Mouse (Mus musculus) ES-E14 (cell line): ENCODE results near the gene Junb. TPM values are rescaled to one million over a fixed set of nuclear protein-coding genes. Genes with fewer than 3 reads are reported as not detected.
A peak's percentile ranks its signal among the peaks of the same experiment; 100 is the strongest.

Experiments
- DNase-seq: peaks from one replicate; pipeline ENCODE4 v3.0.0-alpha.2; 2013; ENCODE audit warnings: low read depth, low spot score
- H3K27ac ChIP-seq: 2 replicates; pipeline ENCODE4 v1.5.1; 2012; ENCODE audit warnings: low read depth, mild to moderate bottlenecking, low read length, moderate library complexity, mixed read lengths; ENCODE audit not compliant: poor library complexity, insufficient read depth, severe bottlenecking
- H3K36me3 ChIP-seq: 2 replicates; pipeline ENCODE4 v1.6.1; 2012; ENCODE audit warnings: mild to moderate bottlenecking, low read length, moderate library complexity, mixed read lengths; ENCODE audit not compliant: control insufficient read depth, poor library complexity, insufficient read depth, severe bottlenecking
- H3K4me1 ChIP-seq, 2 experiments: fragments of 150-350 bp in 1 of 2; sonication (generic) in 1 of 2; 2 replicates each; pipeline ENCODE4 v1.6.1; 2012; ENCODE audit warnings: low read length in 2 of 2, mild to moderate bottlenecking in 1 of 2, mixed read lengths in 1 of 2; ENCODE audit not compliant: control insufficient read depth in 2 of 2, insufficient read depth in 2 of 2, poor library complexity in 1 of 2
- H3K4me3 ChIP-seq, 2 experiments: fragments of 150-350 bp in 1 of 2; sonication (generic) in 1 of 2; 2 replicates each; pipeline ENCODE4 v1.5.1; 2012; ENCODE audit warnings: low read length in 2 of 2, low read depth in 1 of 2, mild to moderate bottlenecking in 1 of 2, mixed read lengths in 1 of 2; ENCODE audit not compliant: insufficient read depth in 1 of 2, poor library complexity in 1 of 2, severe bottlenecking in 1 of 2
- H3K9ac ChIP-seq: 2 replicates; pipeline ENCODE4 v1.6.1; 2012; ENCODE audit warnings: low read depth, mild to moderate bottlenecking, low read length, mixed read lengths; ENCODE audit not compliant: poor library complexity, insufficient read depth, severe bottlenecking
- H3K9me3 ChIP-seq: fragments of 150-350 bp; sonication (generic); 2 replicates; pipeline ENCODE4 v1.6.1; 2012; ENCODE audit warnings: low read depth, mild to moderate bottlenecking, low read length; ENCODE audit not compliant: control insufficient read depth, insufficient read depth
- CHD2 ChIP-seq: IDR thresholded peaks from 2 replicates; pipeline ENCODE4 v1.6.1; 2014; ENCODE audit warnings: mild to moderate bottlenecking, low read depth, low read length, inconsistent platforms
- HCFC1 ChIP-seq: IDR thresholded peaks from 2 replicates; pipeline ENCODE4 v1.6.1; 2012; ENCODE audit warnings: low read length, inconsistent platforms, borderline replicate concordance; ENCODE audit not compliant: insufficient read depth
- MAFK ChIP-seq: IDR thresholded peaks from 2 replicates; pipeline ENCODE4 v1.6.1; 2014; ENCODE audit warnings: mild to moderate bottlenecking, low read depth, low read length, inconsistent platforms; ENCODE audit not compliant: insufficient read depth
- ZC3H11A ChIP-seq: IDR thresholded peaks from 2 replicates; pipeline ENCODE4 v1.6.1; 2012; ENCODE audit warnings: low read depth, mild to moderate bottlenecking, inconsistent platforms, low read length, borderline replicate concordance
- ZNF384 ChIP-seq: IDR thresholded peaks from 2 replicates; pipeline ENCODE4 v1.6.1; 2012; ENCODE audit warnings: low read depth, low read length, inconsistent platforms
- in situ Hi-C, 2 experiments: fragments of 600-800 bp; cut with MboI; formaldehyde crosslinking; loops; one replicate each; pipeline ENCODE4 v1.15.1; 2025; ENCODE audit warnings: low sequenced_read_pairs in 2 of 2, inconsistent platforms in 1 of 2; ENCODE audit not compliant: unreplicated experiment in 2 of 2
- total RNA-seq: library from RNA; depleted of rRNA; stranded (reverse); fragments of 300-350 nt; gene quantifications from 2 replicates; pipeline ENCODE4 v1.2.3, GENCODE M21; 2012

The Junb gene
- total RNA-seq, 1 experiment, result 57.6 TPM

DNA sequence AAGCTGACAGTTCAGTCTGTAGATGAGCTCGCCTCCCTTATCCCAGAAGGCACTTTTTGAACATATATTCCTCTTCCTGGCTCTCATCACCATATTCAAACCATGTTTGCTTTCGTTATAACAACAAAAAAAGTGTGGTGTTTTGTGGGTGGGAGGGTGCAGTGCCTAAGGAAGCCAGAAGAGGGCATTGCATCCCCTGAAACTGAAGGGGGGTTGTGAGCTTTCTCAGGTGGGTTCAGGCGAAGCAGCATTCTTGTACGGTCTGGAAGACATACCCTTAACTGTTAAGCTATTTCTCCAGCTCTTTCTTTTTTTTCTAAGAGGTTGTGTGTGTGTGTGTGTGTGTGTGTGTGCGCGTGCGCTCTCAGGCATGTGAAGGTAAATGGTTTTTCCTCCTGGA lies 3.1 kb downstream of the Junb start:
- TF ChIP-seq ZNF384 (peak; percentile 60; the same call in 1 of the 2 replicates), ZC3H11A (peak; percentile 45), MAFK (no peak), HCFC1 (no peak), CHD2 (0 out of 2 replicates have a peak, but pooled peaks have one; percentile 30)
- no peaks in the 10 kb centered on the region for H3K9me3 ChIP-seq
- peaks cover 4 to 5% of the 10 kb centered on the region in 2 experiments; a peak in 2 of 4 replicates for H3K4me1 ChIP-seq
- H3K9ac ChIP-seq, result peak overlapping the region; percentile 86
- in situ Hi-C loops, result no loop called here
- H3K4me3 ChIP-seq, result peak overlapping the region; percentile 59 to 83
- DNase-seq, result no peak
- H3K27ac ChIP-seq, result peak overlapping the region; percentile 85
- peaks cover 15% of the 10 kb centered on the region for H3K36me3 ChIP-seq

DNA sequence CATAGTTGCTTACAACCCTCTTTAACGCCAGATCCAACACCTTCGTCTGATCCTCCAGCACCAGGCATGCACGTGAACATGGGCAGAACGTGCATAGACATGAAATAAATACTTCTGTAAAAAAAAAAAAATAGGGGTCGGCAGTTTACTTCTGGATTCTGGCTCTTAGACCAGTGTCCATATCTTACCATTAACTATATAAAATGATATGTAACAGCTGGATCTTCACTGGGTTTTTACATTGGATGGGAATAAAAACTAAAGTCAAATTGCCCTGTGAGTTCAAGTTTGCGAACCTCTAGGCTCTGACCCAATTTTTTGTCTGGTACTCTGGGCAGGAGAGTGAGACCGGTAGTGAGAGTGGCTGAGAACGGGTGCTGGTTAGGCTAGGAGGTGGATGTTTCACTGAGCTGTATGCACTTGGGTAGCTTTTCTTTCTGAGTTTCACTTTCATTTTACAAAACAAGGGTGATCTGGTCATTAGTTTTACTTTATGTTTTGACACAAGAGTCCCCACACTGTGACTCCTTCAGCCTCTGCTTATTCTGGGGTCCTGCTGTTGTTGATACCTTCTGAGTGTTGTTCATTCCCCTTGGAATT lies 3.9 kb downstream of the Junb start:
- H3K27ac ChIP-seq, result no peak overlapping the region
- no peak overlapping the region for H3K9ac ChIP-seq
- TF ChIP-seq ZC3H11A, result no peak
- no peak for TF ChIP-seq MAFK
- TF ChIP-seq ZNF384, result no peak
- TF ChIP-seq HCFC1, result no peak
- TF ChIP-seq CHD2, result no peak
- DNase-seq, result no peak
- H3K9me3 ChIP-seq, result no peaks in the 10 kb centered on the region
- H3K36me3 ChIP-seq, result peaks cover 15% of the 10 kb centered on the region
- H3K4me3 ChIP-seq, result no peak overlapping the region
- in situ Hi-C loops, result loop anchor here in 1 of 2 experiments (25.0 kb wide), 1 partner anchor 438 kb away; no protein-coding TSS in a partner anchor
- H3K4me1 ChIP-seq, result peaks cover 4 to 5% of the 10 kb centered on the region in 2 experiments; a peak in 2 of 4 replicates

DNA sequence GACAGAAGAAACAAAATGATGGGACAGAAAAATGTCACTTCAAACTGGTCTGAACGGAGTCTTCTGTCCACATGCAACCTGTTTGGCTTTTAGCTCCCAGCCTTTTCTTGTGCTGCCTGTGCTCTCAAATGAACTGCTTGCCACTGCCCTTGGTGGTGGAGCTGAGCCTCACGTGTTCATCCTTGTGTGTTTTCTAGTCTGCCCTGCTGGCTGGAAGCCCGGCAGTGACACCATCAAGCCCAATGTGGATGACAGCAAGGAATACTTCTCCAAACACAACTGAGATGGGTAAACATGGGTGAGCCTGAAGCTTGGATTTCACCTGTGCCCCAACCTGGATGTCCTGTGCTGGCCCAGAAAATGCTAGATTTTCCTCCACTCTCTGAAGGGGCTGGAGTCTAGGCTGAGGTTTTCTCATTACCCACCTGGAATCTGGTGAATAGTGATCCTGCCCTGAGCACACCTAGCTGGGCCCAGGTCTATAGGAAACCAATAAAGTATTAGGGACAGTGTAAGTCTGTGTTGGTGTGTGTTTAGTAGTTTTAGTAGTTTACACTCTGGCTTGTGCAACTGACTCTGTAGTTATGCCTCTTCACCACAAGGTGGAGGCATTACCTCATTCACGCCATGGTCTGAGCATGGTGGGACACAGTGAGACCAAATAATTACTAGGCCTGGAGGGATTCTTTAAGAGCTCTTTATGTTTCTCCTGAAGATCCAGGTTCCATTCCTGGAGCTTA lies 4.5 kb downstream of the Junb start:
- in situ Hi-C loops, result loop anchor here in 1 of 2 experiments (25.0 kb wide), 1 partner anchor 438 kb away; no protein-coding TSS in a partner anchor
- Histone ChIP-seq H3K36me3 (peaks cover 15% of the 10 kb centered on the region), H3K9ac (no peak overlapping the region), H3K4me3 (no peak overlapping the region), H3K27ac (no peak overlapping the region), H3K4me1 (peaks cover 3 to 4% of the 10 kb centered on the region in 2 experiments; a peak in 2 of 4 replicates), H3K9me3 (no peaks in the 10 kb centered on the region)
- no peak for DNase-seq
- TF ChIP-seq ZC3H11A (peak; percentile 45; the same call in 1 of the 2 replicates), CHD2 (no peak), ZNF384 (no peak), HCFC1 (no peak), MAFK (no peak)

DNA sequence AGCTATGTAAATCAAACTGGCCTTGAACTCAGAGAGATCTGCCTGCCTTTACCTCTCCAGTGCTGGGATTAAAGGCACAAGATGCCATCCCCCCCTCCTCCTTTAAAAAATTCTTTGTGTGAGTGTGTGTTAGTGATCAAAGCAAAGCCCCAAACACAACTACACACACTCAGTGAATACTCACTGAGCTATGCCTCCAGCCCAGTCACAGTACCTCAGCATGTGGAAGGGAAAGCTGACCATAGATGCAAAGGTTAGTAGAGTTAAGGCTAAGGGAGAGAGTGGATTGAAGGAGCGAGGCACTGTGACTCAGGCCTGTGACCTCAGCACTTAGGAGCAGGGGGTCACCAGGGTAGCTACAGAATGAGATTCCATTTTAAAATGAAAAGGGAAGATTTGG lies 5.4 kb downstream of the Junb start:
- no peak for TF ChIP-seq CHD2
- Histone ChIP-seq H3K36me3 (peaks cover 15% of the 10 kb centered on the region), H3K9ac (no peak overlapping the region), H3K9me3 (no peaks in the 10 kb centered on the region), H3K27ac (no peak overlapping the region), H3K4me3 (no peak overlapping the region), H3K4me1 (peaks cover 4 to 7% of the 10 kb centered on the region in 2 experiments; a peak in 1 of 4 replicates)
- DNase-seq, result no peak
- in situ Hi-C loops, result loop anchor here in 1 of 2 experiments (25.0 kb wide), 1 partner anchor 439 kb away; no protein-coding TSS in a partner anchor

DNA sequence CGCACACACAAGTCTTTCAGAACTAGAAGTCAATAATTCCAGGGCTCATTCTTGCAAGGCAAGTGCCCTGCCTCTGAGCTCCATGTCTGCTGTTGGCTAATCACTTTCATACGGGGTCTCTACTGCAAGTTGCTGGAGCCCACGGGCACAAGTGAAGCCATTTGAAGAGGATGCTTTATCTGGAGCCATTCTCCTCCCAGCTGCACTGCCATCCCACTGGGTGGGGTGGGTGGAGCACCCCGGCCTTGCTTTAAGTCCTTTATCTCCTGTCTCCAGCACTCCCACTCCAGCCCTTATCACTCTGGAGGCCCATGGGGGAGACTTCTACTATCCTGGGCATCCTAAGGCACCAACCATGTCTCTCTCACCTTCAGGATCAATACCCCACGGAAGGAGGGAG lies 7.6 kb downstream of the Junb start:
- peaks cover 4 to 16% of the 10 kb centered on the region in 2 experiments; a peak in 3 of 4 replicates for H3K4me1 ChIP-seq
- no peak overlapping the region for H3K9ac ChIP-seq
- no peak overlapping the region for H3K27ac ChIP-seq
- TF ChIP-seq ZC3H11A (no peak), MAFK (no peak), CHD2 (no peak), HCFC1 (no peak), ZNF384 (no peak)
- in situ Hi-C loops, result loop anchor here in 1 of 2 experiments (25.0 kb wide), 1 partner anchor 441 kb away; no protein-coding TSS in a partner anchor
- no peaks in the 10 kb centered on the region for H3K9me3 ChIP-seq
- no peak for DNase-seq
- H3K4me3 ChIP-seq, result peak overlapping the region in 1 of 2 experiments; percentile 96; a peak in 1 of 4 replicates
- peaks cover 15% of the 10 kb centered on the region for H3K36me3 ChIP-seq
